Mouse (Mus musculus) MEL (cell line): ENCODE results near the gene Cldn8. TPM values are rescaled to one million over a fixed set of nuclear protein-coding genes. Genes with fewer than 3 reads are reported as not detected.

Source experiments
- DNase-seq: peaks from one replicate; pipeline ENCODE4 v3.0.0; 2011; ENCODE audit warnings: low read depth, low spot score
- H3K27ac ChIP-seq: 2 replicates; pipeline ENCODE4 v1.5.1; 2012; ENCODE audit warnings: low read depth, mild to moderate bottlenecking, control low read depth, low read length, moderate library complexity; ENCODE audit not compliant: control insufficient read depth
- H3K27me3 ChIP-seq, 2 experiments: fragments of 150-350 bp in 1 of 2; sonication (generic) in 1 of 2; 2 replicates each; pipeline ENCODE4 v1.6.1; 2012; ENCODE audit warnings: low read length in 2 of 2, mild to moderate bottlenecking in 2 of 2, improper control_type of control experiment in 1 of 2, moderate library complexity in 1 of 2; ENCODE audit not compliant: insufficient read depth in 2 of 2, control insufficient read depth in 1 of 2
- H3K36me3 ChIP-seq, 2 experiments: 2 replicates each; pipeline ENCODE4 v1.6.1; 2012 to 2014; ENCODE audit warnings: low read length in 2 of 2, improper control_type of control experiment in 1 of 2, inconsistent platforms in 1 of 2, mild to moderate bottlenecking in 1 of 2; ENCODE audit not compliant: insufficient read depth in 2 of 2, control insufficient read depth in 1 of 2
- H3K4me1 ChIP-seq, 2 experiments: fragments of 150-350 bp in 1 of 2; sonication (generic) in 1 of 2; 2 replicates each; pipeline ENCODE4 v1.6.1; 2012; ENCODE audit warnings: low read length in 2 of 2, improper control_type of control experiment in 1 of 2, mild to moderate bottlenecking in 1 of 2; ENCODE audit not compliant: insufficient read depth in 2 of 2, control insufficient read depth in 1 of 2
- H3K4me3 ChIP-seq, 2 experiments: fragments of 150-350 bp in 1 of 2; sonication (generic) in 1 of 2; 2 replicates each; pipeline ENCODE4 v1.5.1; 2012; ENCODE audit warnings: low read depth in 2 of 2, low read length in 2 of 2, mild to moderate bottlenecking in 2 of 2, moderate library complexity in 2 of 2, control low read depth in 1 of 2, improper control_type of control experiment in 1 of 2; ENCODE audit not compliant: control insufficient read depth in 1 of 2, insufficient read depth in 1 of 2
- H3K79me2 ChIP-seq: 2 replicates; pipeline ENCODE4 v1.6.1; 2012; ENCODE audit warnings: mild to moderate bottlenecking, low read length, moderate library complexity; ENCODE audit not compliant: control insufficient read depth, poor library complexity, insufficient read depth
- H3K9ac ChIP-seq: 2 replicates; pipeline ENCODE4 v1.6.1; 2012; ENCODE audit warnings: low read depth, mild to moderate bottlenecking, control low read depth, low read length, moderate library complexity; ENCODE audit not compliant: control insufficient read depth, poor library complexity, severe bottlenecking
- H3K9me3 ChIP-seq: fragments of 150-350 bp; sonication (generic); replicated peaks from 2 replicates; pipeline ENCODE4 v1.6.1; 2012; ENCODE audit warnings: mild to moderate bottlenecking, low read length, improper control_type of control experiment, moderate library complexity; ENCODE audit not compliant: insufficient read depth
- CTCF ChIP-seq, 3 experiments: IDR thresholded peaks in 2 of 3; conservative IDR thresholded peaks in 1 of 3; 2 replicates each; pipeline ENCODE4 v1.5.1; 2011 to 2012; ENCODE audit warnings: low read length in 3 of 3, low read depth in 2 of 3, mild to moderate bottlenecking in 2 of 3, improper control_type of control experiment in 1 of 3, inconsistent platforms in 1 of 3, mixed read lengths in 1 of 3, moderate library complexity in 1 of 3; ENCODE audit not compliant: control insufficient read depth in 1 of 3, insufficient read depth in 1 of 3, poor library complexity in 1 of 3, severe bottlenecking in 1 of 3
- MAZ ChIP-seq: IDR thresholded peaks from 2 replicates; pipeline ENCODE4 v1.6.1; 2012; ENCODE audit warnings: low read depth, mild to moderate bottlenecking, inconsistent platforms, low read length, improper control_type of control experiment
- MXI1 ChIP-seq: IDR thresholded peaks from 2 replicates; pipeline ENCODE4 v1.6.1; 2011; ENCODE audit warnings: mild to moderate bottlenecking, low read depth, low read length, improper control_type of control experiment
- MYB ChIP-seq: IDR thresholded peaks from 2 replicates; pipeline ENCODE4 v1.6.1; 2011; ENCODE audit warnings: mild to moderate bottlenecking, low read depth, low read length, improper control_type of control experiment
- POLR2A ChIP-seq, 2 experiments: IDR thresholded peaks; 2 replicates each; pipeline ENCODE4 v1.6.1; 2011 to 2012; ENCODE audit warnings: low read length in 2 of 2, mild to moderate bottlenecking in 2 of 2, control low read depth in 1 of 2, improper control_type of control experiment in 1 of 2, low read depth in 1 of 2, moderate library complexity in 1 of 2; ENCODE audit not compliant: control insufficient read depth in 1 of 2, insufficient read depth in 1 of 2, poor library complexity in 1 of 2
- POLR2AphosphoS2 ChIP-seq: IDR thresholded peaks from 2 replicates; pipeline ENCODE4 v1.6.1; 2011; ENCODE audit warnings: low read length, improper control_type of control experiment
- POLR2AphosphoS5 ChIP-seq: IDR thresholded peaks from 2 replicates; pipeline ENCODE4 v1.6.1; 2012; ENCODE audit warnings: low read depth, borderline replicate concordance, mild to moderate bottlenecking, inconsistent platforms, low read length, moderate library complexity, mixed read lengths
- TAL1 ChIP-seq: IDR thresholded peaks from 2 replicates; pipeline ENCODE4 v1.6.1; 2012; ENCODE audit warnings: mild to moderate bottlenecking, inconsistent platforms, low read length, moderate library complexity, mixed read lengths
- UBTF ChIP-seq: IDR thresholded peaks from 2 replicates; pipeline ENCODE4 v1.6.1; 2012; ENCODE audit warnings: low read depth, mild to moderate bottlenecking, inconsistent platforms, low read length, improper control_type of control experiment, moderate library complexity, borderline replicate concordance; ENCODE audit not compliant: insufficient read depth
- polyA plus RNA-seq, 2 experiments: library from polyadenylated mRNA; stranded (reverse) in 1 of 2; unstranded in 1 of 2; fragments of >175 nt in 1 of 2; fragments of >200 nt in 1 of 2; gene quantifications; 2 replicates each; pipeline versions ENCODE4 v1.2.1 to v1.2.4; 2012; ENCODE audit warnings: low replicate concordance in 2 of 2, low read depth in 1 of 2; ENCODE audit not compliant: insufficient read length in 2 of 2, insufficient read depth in 1 of 2, missing spikeins in 1 of 2
- total RNA-seq: library from RNA; depleted of rRNA; stranded (reverse); fragments of 300-350 nt; gene quantifications from 2 replicates; pipeline ENCODE4 v1.2.3, GENCODE M21; 2012

Gene Cldn8
- total and polyA plus RNA-seq, 3 experiments, result not detected

GRCm38 (mm10) chr16:88592758-88593157 is 29.8 kb upstream of the Cldn8 start:
- Histone ChIP-seq H3K27me3 (no peaks in the 10 kb centered on the region), H3K27ac (no peak overlapping the region), H3K9me3 (no peaks in the 10 kb centered on the region), H3K9ac (no peak overlapping the region), H3K4me1 (no peaks in the 10 kb centered on the region), H3K79me2 (no peaks in the 10 kb centered on the region), H3K4me3 (no peak overlapping the region), H3K36me3 (no peaks in the 10 kb centered on the region)
- DNase-seq, result peak; percentile 4
- no peak for TF ChIP-seq MXI1
- peak in 2 of 3 experiments; percentile 3 to 13; a peak in 1 of 6 replicates for TF ChIP-seq CTCF (IDR thresholded peaks at IDR 0.05 in 2 of 3, conservative IDR thresholded peaks at IDR 0.05 in 1 of 3; ENCODE audit: control insufficient read depth in 1 of 3, insufficient read depth in 1 of 3, low read depth in 2 of 3, low read length in 3 of 3, poor library complexity in 1 of 3, severe bottlenecking in 1 of 3)
- TF ChIP-seq TAL1, result no peak

DNA sequence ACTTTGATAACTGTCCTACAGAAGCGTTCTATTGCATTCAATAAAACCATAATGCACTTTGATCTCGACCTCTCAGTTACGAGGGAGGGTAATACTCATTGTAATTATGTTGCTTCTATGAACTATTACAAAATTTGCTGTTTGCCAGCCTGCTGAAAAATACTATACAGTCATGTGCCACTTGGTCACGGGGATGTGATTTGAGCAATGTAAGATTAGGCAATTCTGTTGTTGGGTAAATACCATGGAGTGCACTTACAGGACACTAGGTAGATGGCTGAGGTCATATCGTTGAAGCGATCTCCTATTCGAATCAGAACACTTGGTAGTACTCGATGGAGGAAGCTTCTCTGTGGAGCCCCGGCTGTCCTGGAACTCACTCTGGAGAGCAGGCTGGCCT is 20.4 kb upstream of the Cldn8 start:
- H3K79me2 ChIP-seq, result no peaks in the 10 kb centered on the region
- no peak overlapping the region for H3K9ac ChIP-seq
- no peak for TF ChIP-seq UBTF
- no peaks in the 10 kb centered on the region for H3K4me1 ChIP-seq
- H3K4me3 ChIP-seq, result no peak overlapping the region
- no peaks in the 10 kb centered on the region for H3K36me3 ChIP-seq
- no peak for DNase-seq
- no peaks in the 10 kb centered on the region for H3K9me3 ChIP-seq
- H3K27me3 ChIP-seq, result no peaks in the 10 kb centered on the region
- no peak overlapping the region for H3K27ac ChIP-seq

DNA sequence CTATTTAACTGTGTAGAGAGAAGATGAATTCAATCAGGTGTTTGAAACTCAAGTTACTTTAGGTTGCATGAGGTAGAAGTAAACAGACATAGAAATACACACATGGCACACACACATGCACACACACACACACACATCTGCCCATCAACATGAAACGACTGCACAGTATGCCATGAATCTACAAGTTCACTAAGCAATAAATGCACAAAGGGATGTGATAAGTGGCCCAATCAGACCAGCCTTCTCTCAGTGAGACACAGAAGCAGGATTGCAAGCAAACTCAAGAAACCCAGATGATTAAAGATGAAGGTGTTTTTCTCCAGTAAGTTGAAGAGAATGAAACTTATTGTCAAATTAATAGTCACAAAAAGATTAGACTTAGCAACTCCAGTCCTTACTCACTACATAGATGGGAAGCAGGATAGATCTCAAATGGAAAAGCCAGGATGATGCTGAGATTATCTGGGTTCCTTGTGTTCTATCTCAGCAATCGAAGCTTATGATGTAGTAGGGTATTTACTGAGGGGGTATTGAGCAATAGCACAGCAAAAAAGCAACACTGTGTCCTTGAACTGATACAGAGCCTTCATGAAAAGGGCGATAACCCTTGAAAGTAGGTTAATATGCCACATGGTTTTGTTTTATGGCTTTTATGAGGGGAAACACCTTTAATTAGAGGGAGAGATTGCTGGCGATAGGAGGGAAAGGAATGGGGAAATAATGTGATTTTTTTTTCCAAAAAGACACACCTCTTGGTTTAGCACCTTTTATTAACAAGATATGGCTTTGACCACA is 13.1 kb upstream of the Cldn8 start:
- TF ChIP-seq MYB (no peak), POLR2AphosphoS2 (no peak), POLR2A (IDR thresholded peaks at IDR 0.05; ENCODE audit: control insufficient read depth in 1 of 2, insufficient read depth in 1 of 2, low read depth in 1 of 2, low read length in 2 of 2, poor library complexity in 1 of 2) (no peak), MAZ (no peak), POLR2AphosphoS5 (no peak)
- H3K27ac ChIP-seq, result no peak overlapping the region
- no peaks in the 10 kb centered on the region for H3K27me3 ChIP-seq
- no peak overlapping the region for H3K9ac ChIP-seq
- no peaks in the 10 kb centered on the region for H3K9me3 ChIP-seq
- H3K4me1 ChIP-seq, result no peaks in the 10 kb centered on the region
- no peaks in the 10 kb centered on the region for H3K36me3 ChIP-seq
- no peak for DNase-seq
- no peaks in the 10 kb centered on the region for H3K79me2 ChIP-seq
- no peak overlapping the region for H3K4me3 ChIP-seq
